Mouse (Mus musculus) heart, adult 2 months (tissue): ENCODE measurements around the gene Fam126b. TPM values are rescaled to one million over a fixed set of nuclear protein-coding genes. Genes with fewer than 3 reads are reported as not detected.
"Not testable (repeated sequence)": the region's sequence is repeated elsewhere in the genome, so short reads cannot be mapped to it uniquely, and the experiment has no call there.

ENCODE experiments used
- DNase-seq, 2 experiments: peaks; one replicate each; pipeline ENCODE4 v3.0.0; 2021
- H3K27ac ChIP-seq: fragments of 200-600 bp; 2 replicates; pipeline ENCODE4 v1.8.1; 2022
- H3K27me3 ChIP-seq: fragments of 200-500 bp; 2 replicates; pipeline ENCODE4 v1.6.1; 2012; ENCODE audit warnings: mild to moderate bottlenecking, low read length, inconsistent platforms, mixed read lengths; ENCODE audit not compliant: control insufficient read depth, insufficient read depth
- H3K36me3 ChIP-seq: fragments of 200-500 bp; 2 replicates; pipeline ENCODE4 v1.6.1; 2012; ENCODE audit warnings: low read length, inconsistent platforms; ENCODE audit not compliant: control insufficient read depth, insufficient read depth
- H3K4me1 ChIP-seq: fragments of 200-500 bp; 2 replicates; pipeline ENCODE4 v1.6.1; 2011; ENCODE audit warnings: low read length; ENCODE audit not compliant: control insufficient read depth, insufficient read depth
- H3K4me3 ChIP-seq: fragments of 200-600 bp; 2 replicates; pipeline ENCODE4 v1.8.1; 2022
- H3K79me2 ChIP-seq: fragments of 200-500 bp; replicated peaks from 2 replicates; pipeline ENCODE4 v1.6.1; 2012; ENCODE audit warnings: mild to moderate bottlenecking, inconsistent platforms, low read length, moderate library complexity, mixed read lengths; ENCODE audit not compliant: control insufficient read depth, insufficient read depth
- H3K9ac ChIP-seq: fragments of 200-500 bp; 2 replicates; pipeline ENCODE4 v1.6.1; 2012; ENCODE audit warnings: low read depth, mild to moderate bottlenecking, control low read depth, inconsistent platforms, low read length, mixed read lengths
- CTCF ChIP-seq: fragments of 200-600 bp; IDR thresholded peaks from 2 replicates; pipeline ENCODE4 v1.8.1; 2022; ENCODE audit warnings: antibody characterized with exemption, mild to moderate bottlenecking, moderate library complexity
- EP300 ChIP-seq: fragments of 200-500 bp; IDR thresholded peaks from 2 replicates; pipeline ENCODE4 v1.6.1; 2011; ENCODE audit warnings: low read depth, low read length, control low read depth; ENCODE audit not compliant: insufficient read depth
- POLR2A ChIP-seq: fragments of 200-500 bp; IDR thresholded peaks from 2 replicates; pipeline ENCODE4 v1.6.1; 2011; ENCODE audit warnings: mild to moderate bottlenecking, low read depth, low read length, control low read depth; ENCODE audit not compliant: insufficient read depth
- WGBS: fragments of 180-500 bp; shearing (Covaris S2); methylation state at CpG from one replicate; pipeline ENCODE4 v1.1.7; 2018; 5-methylcytosine and 5-hydroxymethylcytosine counted together
- intact Hi-C: fragments of 180-260 bp; cut with DNase I; formaldehyde crosslinking; loops from one replicate; pipeline ENCODE4 v1.15.1; 2025
- polyA plus RNA-seq: library from polyadenylated mRNA; depleted of rRNA; stranded (reverse); fragments of >200 nt; gene quantifications from 2 replicates; pipeline ENCODE4 v1.2.3, GENCODE M21; 2012
- total RNA-seq, 2 experiments: library from RNA; stranded (reverse); gene quantifications; 2 replicates each; pipeline ENCODE4 v1.2.3; 2021

Fam126b gene
- total and polyA plus RNA-seq, 3 experiments = 1.4 to 16.8 (median 15.5) TPM

DNA sequence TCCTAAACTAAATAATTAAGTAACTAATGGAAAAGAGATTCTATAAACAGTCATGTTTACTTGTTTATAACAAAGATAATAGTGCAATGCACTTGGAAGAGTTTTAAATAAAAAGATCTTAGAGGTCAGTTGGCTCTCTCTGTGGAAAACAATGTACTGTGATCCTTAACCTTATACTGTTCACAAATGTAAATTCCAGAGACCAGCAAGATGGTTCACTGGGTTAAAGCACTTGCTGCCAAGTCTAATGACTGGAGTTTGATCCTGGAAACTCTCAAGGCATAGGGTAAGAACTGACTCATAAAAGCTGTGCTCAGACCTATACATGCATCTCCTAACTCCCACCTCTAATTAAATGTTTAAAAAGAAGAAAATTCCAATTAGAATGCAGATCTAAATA, 19.5 kb downstream of the Fam126b start:
- Histone ChIP-seq H3K4me1 (no peaks in the 10 kb centered on the region; the same call in 1 of the 2 replicates), H3K4me3 (no peak overlapping the region), H3K36me3 (no peaks in the 10 kb centered on the region), H3K9ac (no peak overlapping the region), H3K79me2 (peaks cover 2% of the 10 kb centered on the region; the same call in 1 of the 2 replicates), H3K27ac (no peak overlapping the region), H3K27me3 (no peaks in the 10 kb centered on the region)
- intact Hi-C loops = no loop called here
- TF ChIP-seq POLR2A (no peak), EP300 (no peak), CTCF (no peak)
- no peak for DNase-seq

DNA sequence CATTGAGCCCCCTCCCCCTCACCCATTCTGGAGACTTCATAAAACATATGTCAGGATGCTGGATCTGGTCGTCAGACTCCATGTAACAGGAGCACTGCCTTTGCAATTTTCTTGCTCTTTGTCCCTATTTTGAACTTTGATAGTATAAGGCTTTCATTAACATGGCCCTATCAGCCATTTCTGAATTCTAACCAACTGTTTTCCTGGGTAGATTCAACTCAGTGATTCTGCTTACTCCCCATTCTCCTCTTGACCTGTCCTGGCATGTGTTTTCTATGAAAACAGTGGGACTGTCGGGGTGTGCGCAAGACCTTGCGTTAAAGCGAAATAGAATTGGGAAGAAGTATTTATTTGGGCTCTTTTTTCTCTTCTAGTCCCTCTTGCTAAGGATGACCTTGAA, 21.1 kb downstream of the Fam126b start:
- peaks cover 2% of the 10 kb centered on the region; the same call in 1 of the 2 replicates for H3K79me2 ChIP-seq
- 88% methylated on average over 5 of the region's 5 CpGs for WGBS
- no peaks in the 10 kb centered on the region; the same call in 1 of the 2 replicates for H3K4me1 ChIP-seq
- H3K36me3 ChIP-seq = no peaks in the 10 kb centered on the region
- TF ChIP-seq EP300 = no peak
- TF ChIP-seq CTCF = no peak
- no peak for TF ChIP-seq POLR2A
- DNase-seq = no peak
- H3K27ac ChIP-seq = no peak overlapping the region
- H3K9ac ChIP-seq = no peak overlapping the region
- intact Hi-C loops = no loop called here
- H3K27me3 ChIP-seq = no peaks in the 10 kb centered on the region
- H3K4me3 ChIP-seq = no peak overlapping the region

DNA sequence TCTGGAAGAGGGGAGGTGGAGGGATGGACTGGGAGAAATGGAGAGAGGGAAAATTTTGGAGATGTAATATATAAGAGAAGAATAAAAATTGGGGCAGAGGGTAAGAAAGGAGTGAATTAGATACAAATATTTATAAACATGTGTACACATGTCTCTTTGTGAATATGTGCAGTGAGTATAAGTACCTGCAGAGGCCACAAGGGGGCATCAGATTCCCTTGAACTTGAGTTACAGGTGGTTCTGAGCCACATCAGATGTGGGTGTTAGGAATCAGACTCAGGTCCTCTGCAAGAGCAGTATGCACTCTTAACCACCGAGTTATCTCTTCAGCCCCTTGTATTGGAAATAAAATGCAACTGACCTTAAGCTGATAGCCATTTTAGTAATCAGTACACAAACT, 23.7 kb downstream of the Fam126b start:
- H3K4me3 ChIP-seq = no peak overlapping the region
- H3K4me1 ChIP-seq = no peaks in the 10 kb centered on the region
- H3K9ac ChIP-seq = no peak overlapping the region
- peak; percentile 14 to 38 for DNase-seq
- no peaks in the 10 kb centered on the region for H3K36me3 ChIP-seq
- H3K27me3 ChIP-seq = no peaks in the 10 kb centered on the region
- TF ChIP-seq CTCF (peak; percentile 89), POLR2A (no peak), EP300 (no peak)
- intact Hi-C loops = loop anchor here (1.0 kb wide), 1 partner anchor 115 kb away; no protein-coding TSS in a partner anchor
- H3K79me2 ChIP-seq = no peaks in the 10 kb centered on the region
- WGBS = 87% methylated on average over 1 of the region's 1 CpGs
- no peak overlapping the region for H3K27ac ChIP-seq

DNA sequence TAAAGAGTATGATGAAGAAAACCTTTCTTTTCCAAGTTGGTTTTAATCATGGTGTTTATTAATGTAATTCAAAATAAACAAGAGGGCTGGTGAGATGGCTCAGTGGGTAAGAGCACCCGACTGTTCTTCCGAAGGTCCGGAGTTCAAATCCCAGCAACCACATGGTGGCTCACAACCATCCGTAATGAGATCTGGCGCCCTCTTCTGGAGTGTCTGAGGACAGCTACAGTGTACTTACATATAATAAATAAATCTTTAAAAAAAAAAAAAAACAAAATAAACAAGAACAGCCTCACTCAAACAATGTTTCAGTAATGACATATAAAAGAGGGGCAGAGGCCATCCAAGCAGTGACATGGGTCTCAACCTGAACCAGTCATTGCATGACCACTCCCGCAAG, 25.8 kb downstream of the Fam126b start:
- intact Hi-C loops = not testable (repeated sequence)

DNA sequence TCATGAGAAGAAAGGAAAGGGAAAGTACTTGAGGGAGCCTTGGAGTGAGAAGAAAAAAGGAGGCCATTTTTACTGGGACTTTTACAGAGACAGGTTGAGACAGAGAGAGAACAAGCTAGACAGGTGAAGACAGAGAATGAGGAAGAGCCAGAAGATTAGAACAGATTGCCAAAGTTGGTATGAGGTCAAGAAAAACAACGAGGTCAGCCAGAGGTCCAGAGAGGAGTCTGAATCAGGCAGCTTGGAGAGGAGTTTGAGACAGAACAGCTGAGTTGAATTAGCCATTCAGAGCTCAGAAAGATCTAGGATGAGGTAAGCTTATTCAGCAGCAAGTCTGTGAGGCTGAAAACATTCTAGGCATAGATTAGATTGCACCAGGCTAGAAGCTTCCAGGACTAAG, 44.7 kb downstream of the Fam126b start:
- TF ChIP-seq EP300 = no peak
- TF ChIP-seq CTCF = no peak
- TF ChIP-seq POLR2A = no peak
- 68% methylated on average over 1 of the region's 1 CpGs for WGBS
- H3K4me1 ChIP-seq = no peaks in the 10 kb centered on the region
- no peaks in the 10 kb centered on the region for H3K36me3 ChIP-seq
- no peak for DNase-seq
- H3K27me3 ChIP-seq = no peaks in the 10 kb centered on the region
- intact Hi-C loops = no loop called here
- H3K27ac ChIP-seq = no peak overlapping the region
- no peak overlapping the region for H3K4me3 ChIP-seq
- H3K9ac ChIP-seq = no peak overlapping the region
- H3K79me2 ChIP-seq = no peaks in the 10 kb centered on the region

More for the DNA sequence above, 25.8 kb downstream of the Fam126b start:
- H3K4me3 ChIP-seq, H3K27me3 ChIP-seq, H3K9ac ChIP-seq, H3K36me3 ChIP-seq, DNase-seq, H3K79me2 ChIP-seq, H3K27ac ChIP-seq, H3K4me1 ChIP-seq: not testable (repeated sequence)
- 95% methylated on average over 6 of the region's 6 CpGs for WGBS
- peak; percentile 38 for TF ChIP-seq CTCF

DNA sequence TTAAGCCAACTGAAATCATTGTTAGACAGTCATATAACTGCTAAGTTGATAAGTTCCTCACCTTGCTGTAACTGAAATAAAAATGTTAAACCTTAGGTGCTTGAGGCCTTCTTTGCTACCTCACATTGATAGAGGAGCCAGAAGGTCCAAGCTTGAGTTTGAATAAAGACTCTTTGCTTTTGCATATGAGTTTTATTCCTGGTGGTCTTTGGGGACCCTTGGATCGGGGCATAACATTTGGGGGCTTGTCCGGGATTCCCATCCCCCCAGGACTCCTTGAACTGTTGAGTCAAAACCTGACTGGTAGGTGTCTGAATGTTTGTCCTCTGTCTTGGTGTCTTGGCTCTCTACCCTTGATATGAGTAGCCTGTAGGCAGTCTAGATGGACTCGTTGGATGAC, 78.9 kb downstream of the Fam126b start:
- no peaks in the 10 kb centered on the region for H3K79me2 ChIP-seq
- no peak overlapping the region for H3K9ac ChIP-seq
- 93% methylated on average over 3 of the region's 3 CpGs for WGBS
- intact Hi-C loops = no loop called here
- no peak for DNase-seq
- no peaks in the 10 kb centered on the region for H3K36me3 ChIP-seq
- no peak overlapping the region for H3K4me3 ChIP-seq
- H3K4me1 ChIP-seq = 0 out of 2 replicates have a peak, but pooled peaks cover 1% of the 10 kb centered on the region
- H3K27me3 ChIP-seq = no peaks in the 10 kb centered on the region
- no peak overlapping the region for H3K27ac ChIP-seq
- TF ChIP-seq POLR2A = no peak
- TF ChIP-seq EP300 = no peak
- no peak for TF ChIP-seq CTCF
